Comparison of ENCODE assay signal across 17 mouse cellular contexts in genomic region chr12:109512151-109512907, GRCm38 (mm10). TPM values are rescaled to one million over a fixed set of nuclear protein-coding genes. Genes with fewer than 3 reads are reported as not detected.
DNase-seq lines count a peak whose midpoint lies in the region; ATAC-seq and TF ChIP-seq lines count a peak whose summit lies in the region.
"Had no signal": no experiment of that assay in that cellular context is flagged by ENCODE, and none has a peak within 500 bp of the region (broad histone marks: within the 10 kb centered on the region; RNA-seq: fewer than 3 reads in every experiment).

No protein-coding gene starts in this region.

- peak overlapping the region; percentile 24; the same call in 1 of the 2 replicates for H3K27ac ChIP-seq in kidney, embryonic 14.5 days (ENCODE audit: low read depth, low read length)
- no peak overlapping the region for H3K27ac ChIP-seq in kidney, adult 2 months (ENCODE audit: insufficient read depth, low read depth, low read length)
- H3K27ac ChIP-seq in embryonic facial prominence, embryonic 12.5 days: peak overlapping the region; percentile 25; the same call in 1 of the 2 replicates
- peak overlapping the region; percentile 66 for H3K27ac ChIP-seq in liver, embryonic 12.5 days
- H3K27ac ChIP-seq: forebrain, embryonic 12.5 days; layer of hippocampus, adult 2 months; midbrain, embryonic 12.5 days had no signal

- TF ChIP-seq POLR2A in kidney, adult 2 months (IDR thresholded peaks at IDR 0.05; ENCODE audit: low read depth, low read length): no peak

- no peaks in the 10 kb centered on the region for H3K27me3 ChIP-seq in kidney, embryonic 14.5 days (ENCODE audit: control insufficient read depth, insufficient read depth, low read length)
- H3K27me3 ChIP-seq in kidney, adult 2 months (replicated peaks; ENCODE audit: control insufficient read depth, insufficient read depth, low read length): no peaks in the 10 kb centered on the region
- H3K27me3 ChIP-seq in embryonic facial prominence, embryonic 12.5 days: no peaks in the 10 kb centered on the region
- no peaks in the 10 kb centered on the region for H3K27me3 ChIP-seq in liver, embryonic 12.5 days (replicated peaks)
- H3K27me3 ChIP-seq: CH12.LX had no signal

- H3K9me3 ChIP-seq in kidney, embryonic 14.5 days (ENCODE audit: control insufficient read depth, low read length): no peaks in the 10 kb centered on the region
- no peaks in the 10 kb centered on the region for H3K9me3 ChIP-seq in embryonic facial prominence, embryonic 12.5 days
- no peaks in the 10 kb centered on the region for H3K9me3 ChIP-seq in liver, embryonic 12.5 days (replicated peaks)
- H3K9me3 ChIP-seq: forebrain, embryonic 12.5 days; midbrain, embryonic 12.5 days had no signal

- no peak for TF ChIP-seq CTCF in kidney, adult 2 months (conservative IDR thresholded peaks at IDR 0.05; ENCODE audit: insufficient read depth, insufficient read length, low read depth, low read length)

- H3K9ac ChIP-seq in kidney, embryonic 14.5 days (ENCODE audit: low read depth, low read length): no peak overlapping the region
- H3K9ac ChIP-seq in embryonic facial prominence, embryonic 12.5 days: no peak overlapping the region
- no peak overlapping the region for H3K9ac ChIP-seq in liver, embryonic 12.5 days
- H3K9ac ChIP-seq: forebrain, embryonic 12.5 days; midbrain, embryonic 12.5 days had no signal

- peaks cover 30% of the 10 kb centered on the region for H3K4me1 ChIP-seq in kidney, embryonic 14.5 days (ENCODE audit: control insufficient read depth, insufficient read depth, low read length)
- no peaks in the 10 kb centered on the region for H3K4me1 ChIP-seq in kidney, adult 2 months (ENCODE audit: control insufficient read depth, insufficient read depth, low read length)
- H3K4me1 ChIP-seq in embryonic facial prominence, embryonic 12.5 days: peaks cover 38% of the 10 kb centered on the region
- H3K4me1 ChIP-seq in liver, embryonic 12.5 days: peaks cover 52% of the 10 kb centered on the region

- ATAC-seq in kidney, embryonic 14.5 days (ENCODE audit: low FRiP score, low TSS enrichment): peak; percentile 32; the same call in 1 of the 2 replicates
- ATAC-seq in embryonic facial prominence, embryonic 12.5 days (ENCODE audit: insufficient number of reproducible peaks, insufficient read depth, low FRiP score, low TSS enrichment): no peak
- ATAC-seq in liver, embryonic 12.5 days: peak; percentile 73

- H3K36me3 ChIP-seq in kidney, embryonic 14.5 days (ENCODE audit: control insufficient read depth, insufficient read depth, low read length): no peaks in the 10 kb centered on the region
- H3K36me3 ChIP-seq in kidney, adult 2 months (ENCODE audit: control insufficient read depth, insufficient read depth, low read length): no peaks in the 10 kb centered on the region
- H3K36me3 ChIP-seq in embryonic facial prominence, embryonic 12.5 days: no peaks in the 10 kb centered on the region
- no peaks in the 10 kb centered on the region for H3K36me3 ChIP-seq in liver, embryonic 12.5 days
- H3K36me3 ChIP-seq: forebrain, embryonic 12.5 days; midbrain, embryonic 12.5 days had no signal

- no peak for DNase-seq in kidney, adult 2 months
- peak; percentile 86 for DNase-seq in embryo, embryonic 10 days (ENCODE audit: low spot score)
- DNase-seq in c-Kit-positive CD71-positive TER-119-positive erythroid progenitor cells, embryonic 14.5 days (ENCODE audit: low spot score): no peak
- no peak for DNase-seq in gastrocnemius, postnatal 14 days
- no peak for DNase-seq in cerebellum, postnatal 14 days
- DNase-seq: cerebellum, postnatal 36 days; gastrocnemius, postnatal 25 days; left cerebral cortex, postnatal 4 days; right cerebral cortex, postnatal 14 days had no signal

- intact Hi-C loops in gastrocnemius, postnatal 14 days (cut with DNase I; ENCODE audit: low total_unique reads): no loop called here

- 0 out of 2 replicates have a peak overlapping the region, but pooled peaks have one; percentile 5 for H3K4me2 ChIP-seq in kidney, embryonic 14.5 days (replicated peaks; ENCODE audit: low read depth, low read length)
- H3K4me2 ChIP-seq in embryonic facial prominence, embryonic 12.5 days (replicated peaks): no peak overlapping the region
- no peak overlapping the region for H3K4me2 ChIP-seq in liver, embryonic 12.5 days
- H3K4me2 ChIP-seq: forebrain, embryonic 12.5 days; midbrain, embryonic 12.5 days had no signal

- H3K4me3 ChIP-seq in kidney, embryonic 14.5 days (ENCODE audit: low read length): no peak overlapping the region
- H3K4me3 ChIP-seq in kidney, adult 2 months (ENCODE audit: insufficient read depth, low read depth, low read length): no peak overlapping the region
- no peak overlapping the region for H3K4me3 ChIP-seq in embryonic facial prominence, embryonic 12.5 days
- H3K4me3 ChIP-seq in liver, embryonic 12.5 days: no peak overlapping the region
- H3K4me3 ChIP-seq: forebrain, embryonic 12.5 days; layer of hippocampus, adult 2 months; midbrain, embryonic 12.5 days had no signal

- WGBS in kidney, embryonic 14.5 days: 11% methylated on average over 13 of the region's 13 CpGs
- 42% methylated on average over 13 of the region's 13 CpGs for WGBS in kidney, adult 2 months
- 31% methylated on average over 13 of the region's 13 CpGs for WGBS in embryonic facial prominence, embryonic 12.5 days
- 20% methylated on average over 13 of the region's 13 CpGs for WGBS in liver, embryonic 12.5 days (ENCODE audit: insufficient replicate concordance)

RNA-seq across cellular contexts. Expression of gene Dlk1, which starts 59.7 kb away (rescaled TPM):
- 51.1 and 52.4 TPM in 2 replicates for polyA plus RNA-seq in kidney, embryonic 14.5 days (2014; fragmentation: Nextera tagmentation; extraction: Ambion mirVana)
- polyA plus RNA-seq in kidney, adult 2 months (2012; rRNA removed): 3.4 and 4.6 TPM in 2 replicates
- 316 and 347 TPM in 2 replicates for polyA plus RNA-seq in embryonic facial prominence, embryonic 12.5 days (2016; fragmentation: Nextera tagmentation; extraction: Ambion mirVana)
- 529 and 540 TPM in 2 replicates for polyA plus RNA-seq in liver, embryonic 12.5 days (2016; fragmentation: Nextera tagmentation; extraction: Ambion mirVana)
- 100 to 1,000 TPM; 213 to 272 TPM for total RNA-seq in gastrocnemius, postnatal 14 days (2021)
- total RNA-seq: CH12.LX; neutrophil, adult 5-6 weeks had no signal
